Mouse (Mus musculus) forebrain, postnatal 0 days (tissue): ENCODE results near the gene Ubtf. TPM values are rescaled to one million over a fixed set of nuclear protein-coding genes. Genes with fewer than 3 reads are reported as not detected.
"Not testable (repeated sequence)": the region's sequence is repeated elsewhere in the genome, so short reads cannot be mapped to it uniquely, and the experiment has no call there.

Experiments
- ATAC-seq: fragments of 200-750 bp; cut with Nextera tagmentation; 2 replicates; pipeline ENCODE4 v1.8.0; 2017; ENCODE audit warnings: mild to moderate bottlenecking, moderate library complexity
- DNase-seq: peaks from one replicate; pipeline ENCODE4 v3.0.0-alpha.2; 2015
- H3K27ac ChIP-seq: fragments of 300-500 bp; sonication (generic); 2 replicates; pipeline ENCODE4 v1.5.1; 2014; ENCODE audit warnings: low read depth, mild to moderate bottlenecking, antibody characterized with exemption, low read length, moderate library complexity, mixed read lengths
- H3K27me3 ChIP-seq: fragments of 300-500 bp; sonication (generic); 2 replicates; pipeline ENCODE4 v1.6.1; 2014; ENCODE audit warnings: mild to moderate bottlenecking, low read length, mixed read lengths; ENCODE audit not compliant: insufficient read depth
- H3K36me3 ChIP-seq: fragments of 300-500 bp; sonication (generic); 2 replicates; pipeline ENCODE4 v1.6.1; 2014; ENCODE audit warnings: mild to moderate bottlenecking, moderate library complexity; ENCODE audit not compliant: insufficient read depth
- H3K4me1 ChIP-seq: fragments of 300-500 bp; sonication (generic); 2 replicates; pipeline ENCODE4 v1.6.1; 2014; ENCODE audit warnings: antibody characterized with exemption; ENCODE audit not compliant: insufficient read depth
- H3K4me2 ChIP-seq: fragments of 300-500 bp; sonication (generic); 2 replicates; pipeline ENCODE4 v1.6.1; 2014; ENCODE audit warnings: low read depth, mild to moderate bottlenecking, moderate library complexity
- H3K4me3 ChIP-seq: fragments of 300-500 bp; sonication (generic); 2 replicates; pipeline ENCODE4 v1.5.1; 2014; ENCODE audit warnings: low read depth, low read length, mixed read lengths
- H3K9ac ChIP-seq: fragments of 300-500 bp; sonication (generic); 2 replicates; pipeline ENCODE4 v1.6.1; 2014; ENCODE audit warnings: mild to moderate bottlenecking
- H3K9me3 ChIP-seq: fragments of 300-500 bp; sonication (generic); 2 replicates; pipeline ENCODE4 v1.6.1; 2016; ENCODE audit warnings: low read length
- CTCF ChIP-seq: sonication (generic); IDR thresholded peaks from 2 replicates; pipeline ENCODE4 v1.5.1; 2016; ENCODE audit warnings: antibody characterized with exemption, control low read depth, low read depth
- WGBS: fragments of 180-500 bp; shearing (Covaris S2); extraction: QIAGEN DNeasy Blood & Tissue Kit; methylation state at CpG from one replicate; pipeline ENCODE4 v1.1.7; 2014; 5-methylcytosine and 5-hydroxymethylcytosine counted together
- polyA plus RNA-seq: library from polyadenylated mRNA; unstranded; fragments of >200 nt; fragmentation: Nextera tagmentation; extraction: Ambion mirVana; gene quantifications from 2 replicates; pipeline ENCODE4 v1.2.1, GENCODE M21; 2015
- total RNA-seq: library from RNA; depleted of rRNA; stranded (reverse); fragments of >200 nt; gene quantifications from 2 replicates; pipeline ENCODE4 v1.2.3, GENCODE M21; 2014

The Ubtf gene
- total and polyA plus RNA-seq, 2 experiments from 2014 or later: 78.7 to 94.3 TPM

- H3K36me3 ChIP-seq: peaks cover 17% of the 10 kb centered on the region
- no peak overlapping the region for H3K9ac ChIP-seq
- WGBS: 93% methylated on average over 6 of the region's 6 CpGs
- ATAC-seq (no peak), DNase-seq (no peak)
- H3K27me3 ChIP-seq: no peaks in the 10 kb centered on the region
- peaks cover 11% of the 10 kb centered on the region; the same call in 1 of the 2 replicates for H3K4me1 ChIP-seq
- no peak overlapping the region for H3K27ac ChIP-seq
- H3K4me2 ChIP-seq: peak overlapping the region; percentile 79; the same call in 1 of the 2 replicates
- no peak overlapping the region; the same call in 1 of the 2 replicates for H3K4me3 ChIP-seq
- no peak; the same call in 1 of the 2 replicates for TF ChIP-seq CTCF
- H3K9me3 ChIP-seq: no peaks in the 10 kb centered on the region
Observed at GRCm38 (mm10) chr11:102283922-102284321, 35.6 kb downstream of the Ubtf start.

- WGBS: 66% methylated on average over 6 of the region's 6 CpGs
- H3K4me2 ChIP-seq, DNase-seq, H3K36me3 ChIP-seq, H3K4me1 ChIP-seq, H3K27ac ChIP-seq, H3K27me3 ChIP-seq, H3K9ac ChIP-seq, ATAC-seq, H3K4me3 ChIP-seq, H3K9me3 ChIP-seq: not testable (repeated sequence)
Observed at GRCm38 (mm10) chr11:102280267-102280666, 39.3 kb downstream of the Ubtf start.

- Histone ChIP-seq H3K9me3 (no peaks in the 10 kb centered on the region), H3K4me1 (no peaks in the 10 kb centered on the region), H3K27ac (no peak overlapping the region), H3K36me3 (no peaks in the 10 kb centered on the region), H3K4me3 (no peak overlapping the region), H3K4me2 (no peak overlapping the region), H3K9ac (no peak overlapping the region), H3K27me3 (peaks cover 4% of the 10 kb centered on the region; the same call in 1 of the 2 replicates)
- TF ChIP-seq CTCF: no peak
- DNase-seq: no peak
- ATAC-seq: no peak
- 93% methylated on average over 3 of the region's 3 CpGs for WGBS
Observed at GRCm38 (mm10) chr11:102279595-102279994, 39.9 kb downstream of the Ubtf start.

- DNase-seq: no peak
Observed at GRCm38 (mm10) chr11:102277754-102278153, 41.8 kb downstream of the Ubtf start.

GRCm38 (mm10) chr11:102276411-102276915, 43.1 kb downstream of the Ubtf start:
- Histone ChIP-seq H3K4me2 (peak overlapping the region; percentile 75), H3K4me3 (peak overlapping the region; percentile 33), H3K27ac (no peak overlapping the region), H3K27me3 (peaks cover 4% of the 10 kb centered on the region; the same call in 1 of the 2 replicates), H3K9me3 (no peaks in the 10 kb centered on the region), H3K4me1 (no peaks in the 10 kb centered on the region), H3K9ac (peak overlapping the region; percentile 45), H3K36me3 (no peaks in the 10 kb centered on the region)
- TF ChIP-seq CTCF: no peak
- WGBS: 3% methylated on average over 33 of the region's 33 CpGs
- DNase-seq (peak; percentile 50), ATAC-seq (peak; percentile 77)

More at GRCm38 (mm10) chr11:102277754-102278153, 41.8 kb downstream of the Ubtf start:
- WGBS: 60% methylated on average over 7 of the region's 12 CpGs
- H3K27me3 ChIP-seq: peaks cover 4% of the 10 kb centered on the region; the same call in 1 of the 2 replicates
- H3K4me3 ChIP-seq: no peak overlapping the region
- TF ChIP-seq CTCF: no peak
- H3K9me3 ChIP-seq: no peaks in the 10 kb centered on the region
- no peak overlapping the region for H3K27ac ChIP-seq
- H3K4me2 ChIP-seq: no peak overlapping the region
- no peaks in the 10 kb centered on the region for H3K4me1 ChIP-seq
- H3K36me3 ChIP-seq: no peaks in the 10 kb centered on the region
- ATAC-seq: no peak
- no peak overlapping the region for H3K9ac ChIP-seq

GRCm38 (mm10) chr11:102268520-102269244, 50.9 kb downstream of the Ubtf start, which contains the start of gene Asb16:
Asb16 (plus strand) TSS chr11:102268743.
- TF ChIP-seq CTCF: no peak
- no peak for DNase-seq
- H3K9me3 ChIP-seq: no peaks in the 10 kb centered on the region
- no peak within 1 kb of the TSS for H3K4me2 ChIP-seq
- 86% methylated on average over 12 of the region's 12 CpGs for WGBS
- no peaks in the 10 kb centered on the region for H3K27me3 ChIP-seq
- no peak within 1 kb of the TSS for H3K4me3 ChIP-seq
- H3K27ac ChIP-seq: no peak within 1 kb of the TSS
- ATAC-seq: no peak
- H3K36me3 ChIP-seq: no peaks in the 10 kb centered on the region
- no peak within 1 kb of the TSS for H3K9ac ChIP-seq
- no peaks in the 10 kb centered on the region for H3K4me1 ChIP-seq

- no peak overlapping the region for H3K4me3 ChIP-seq
- H3K9me3 ChIP-seq: no peaks in the 10 kb centered on the region
- ATAC-seq (peak; percentile 92), DNase-seq (peak; percentile 85)
- 0 out of 2 replicates have a peak overlapping the region, but pooled peaks have one; percentile 13 for H3K4me2 ChIP-seq
- no peak overlapping the region for H3K9ac ChIP-seq
- no peak overlapping the region for H3K27ac ChIP-seq
- TF ChIP-seq CTCF: peak; percentile 85
- H3K27me3 ChIP-seq: no peaks in the 10 kb centered on the region
- WGBS: 6% methylated on average over 11 of the region's 11 CpGs
- no peaks in the 10 kb centered on the region for H3K36me3 ChIP-seq
- no peaks in the 10 kb centered on the region for H3K4me1 ChIP-seq
Observed at GRCm38 (mm10) chr11:102267480-102267879, 52.1 kb downstream of the Ubtf start.
